Mouse (Mus musculus) C2C12 (cell line): ENCODE data around the gene Wfdc12. TPM values are rescaled to one million over a fixed set of nuclear protein-coding genes. Genes with fewer than 3 reads are reported as not detected.

Source experiments
- H3K27me3 ChIP-seq: one replicate; pipeline ENCODE4 v1.6.1; 2011; ENCODE audit not compliant: control insufficient read depth, insufficient read depth, insufficient read length
- H3K36me3 ChIP-seq: one replicate; pipeline ENCODE4 v1.6.1; 2011; ENCODE audit not compliant: control insufficient read depth, insufficient read depth
- H3K4me3 ChIP-seq: one replicate; pipeline ENCODE4 v1.5.1; 2011; ENCODE audit warnings: mild to moderate bottlenecking, control low read depth; ENCODE audit not compliant: poor library complexity, insufficient read depth, severe bottlenecking
- H3K79me2 ChIP-seq: one replicate; pipeline ENCODE4 v1.6.1; 2011; ENCODE audit not compliant: control insufficient read depth, insufficient read depth
- H3K79me3 ChIP-seq: one replicate; pipeline ENCODE4 v1.6.1; 2011; ENCODE audit warnings: low read depth, control low read depth
- H3ac ChIP-seq: one replicate; pipeline ENCODE3; 2011; ENCODE audit warnings: low read depth; ENCODE audit not compliant: control insufficient read depth, insufficient read length
- CEBPB ChIP-seq: IDR thresholded peaks from one replicate; pipeline ENCODE4 v1.6.1; 2011; ENCODE audit warnings: low read depth, mild to moderate bottlenecking, control low read depth, moderate library complexity
- CTCF ChIP-seq: IDR thresholded peaks from one replicate; pipeline ENCODE4 v1.5.1; 2011; ENCODE audit not compliant: control insufficient read depth, insufficient read depth, insufficient read length
- FOSL1 ChIP-seq: IDR thresholded peaks from one replicate; pipeline ENCODE4 v1.8.0; 2011; ENCODE audit warnings: mild to moderate bottlenecking, low read length; ENCODE audit not compliant: poor library complexity, insufficient read depth, severe bottlenecking
- MAX ChIP-seq: IDR thresholded peaks from one replicate; pipeline ENCODE4 v1.6.1; 2011; ENCODE audit warnings: mild to moderate bottlenecking, control low read depth
- MYOD1 ChIP-seq: IDR thresholded peaks from one replicate; pipeline ENCODE4 v1.6.1; 2011; ENCODE audit warnings: low read depth; ENCODE audit not compliant: control insufficient read depth, insufficient read length
- MYOG ChIP-seq: IDR thresholded peaks from one replicate; pipeline ENCODE4 v1.6.1; 2011; ENCODE audit not compliant: control insufficient read depth, insufficient read length; ENCODE audit errors: extremely low read depth
- USF1 ChIP-seq: IDR thresholded peaks from one replicate; pipeline ENCODE4 v1.6.1; 2011; ENCODE audit warnings: low read depth, mild to moderate bottlenecking, control low read depth, moderate library complexity
- polyA plus RNA-seq: library from polyadenylated mRNA; unstranded; fragments of >200 nt; fragmentation: generic; extraction: Trizol; gene quantifications from one replicate; pipeline ENCODE4 v1.2.1, GENCODE M21; 2012; ENCODE audit warnings: missing spikeins

The Wfdc12 gene
- polyA plus RNA-seq, 1 experiment: not detected

GRCm38 (mm10) chr2:164150086-164150760 lies 40.2 kb downstream of the Wfdc12 start:
- no peak overlapping the region for H3K4me3 ChIP-seq
- H3ac ChIP-seq: no peak overlapping the region
- no peaks in the 10 kb centered on the region for H3K79me3 ChIP-seq
- peaks cover 38% of the 10 kb centered on the region for H3K36me3 ChIP-seq
- H3K79me2 ChIP-seq: no peaks in the 10 kb centered on the region
- H3K27me3 ChIP-seq: no peaks in the 10 kb centered on the region
- TF ChIP-seq FOSL1 (no peak), MAX (no peak), CEBPB (no peak), CTCF (no peak), MYOD1 (no peak), USF1 (no peak), MYOG (no peak)

GRCm38 (mm10) chr2:164146556-164146955 lies 43.9 kb downstream of the Wfdc12 start:
- no peaks in the 10 kb centered on the region for H3K79me3 ChIP-seq
- no peak for TF ChIP-seq MAX
- TF ChIP-seq MYOD1: no peak
- TF ChIP-seq CEBPB: no peak
- TF ChIP-seq MYOG: no peak
- TF ChIP-seq FOSL1: no peak
- no peak for TF ChIP-seq CTCF
- no peak for TF ChIP-seq USF1

GRCm38 (mm10) chr2:164144541-164144940 lies 45.9 kb downstream of the Wfdc12 start:
- Histone ChIP-seq H3K27me3 (no peaks in the 10 kb centered on the region), H3K36me3 (peaks cover 7% of the 10 kb centered on the region)
- TF ChIP-seq USF1 (no peak), MYOG (no peak), CTCF (no peak), CEBPB (no peak), MAX (no peak), FOSL1 (no peak), MYOD1 (no peak)

More at GRCm38 (mm10) chr2:164146556-164146955, 43.9 kb downstream of the Wfdc12 start:
- Histone ChIP-seq H3K27me3 (no peaks in the 10 kb centered on the region), H3K79me2 (no peaks in the 10 kb centered on the region), H3K4me3 (no peak overlapping the region), H3ac (no peak overlapping the region), H3K36me3 (peaks cover 10% of the 10 kb centered on the region)

GRCm38 (mm10) chr2:164144025-164144424 lies 46.4 kb downstream of the Wfdc12 start:
- TF ChIP-seq MYOD1 (no peak), USF1 (no peak), CTCF (no peak), MYOG (no peak), FOSL1 (no peak), CEBPB (no peak)

More at GRCm38 (mm10) chr2:164144541-164144940, 45.9 kb downstream of the Wfdc12 start:
- no peak overlapping the region for H3ac ChIP-seq
- H3K4me3 ChIP-seq: no peak overlapping the region
- no peaks in the 10 kb centered on the region for H3K79me3 ChIP-seq
- no peaks in the 10 kb centered on the region for H3K79me2 ChIP-seq

GRCm38 (mm10) chr2:164142021-164142420 lies 48.4 kb downstream of the Wfdc12 start:
- no peaks in the 10 kb centered on the region for H3K79me3 ChIP-seq
- no peak overlapping the region for H3K4me3 ChIP-seq
- H3K36me3 ChIP-seq: peaks cover 5% of the 10 kb centered on the region
- no peaks in the 10 kb centered on the region for H3K27me3 ChIP-seq
- H3K79me2 ChIP-seq: no peaks in the 10 kb centered on the region
- no peak for TF ChIP-seq MYOD1
- no peak for TF ChIP-seq CTCF
- no peak for TF ChIP-seq USF1
- TF ChIP-seq CEBPB: no peak
- TF ChIP-seq FOSL1: no peak
- TF ChIP-seq MYOG: no peak
- no peak for TF ChIP-seq MAX
- H3ac ChIP-seq: no peak overlapping the region

More at GRCm38 (mm10) chr2:164144025-164144424, 46.4 kb downstream of the Wfdc12 start:
- H3K79me2 ChIP-seq: no peaks in the 10 kb centered on the region
- H3K27me3 ChIP-seq: no peaks in the 10 kb centered on the region
- no peak overlapping the region for H3K4me3 ChIP-seq
- no peak overlapping the region for H3ac ChIP-seq
- no peaks in the 10 kb centered on the region for H3K79me3 ChIP-seq
- H3K36me3 ChIP-seq: peaks cover 7% of the 10 kb centered on the region

Other genes with a start within 250 kb of the Wfdc12 start
- gene Ywhab, start 195.6 kb downstream of the Wfdc12 start, polyA plus RNA-seq: 114 TPM
- gene Pabpc1l, start 165.2 kb downstream of the Wfdc12 start, polyA plus RNA-seq: 0.60 TPM
- gene Stk4, start 120.3 kb downstream of the Wfdc12 start, polyA plus RNA-seq: 9.5 TPM
- 19.3 TPM for gene Tomm34, start 119.4 kb downstream of the Wfdc12 start, polyA plus RNA-seq
- gene Kcns1, start 19.5 kb downstream of the Wfdc12 start, polyA plus RNA-seq: not detected
- gene Wfdc5, start 7.9 kb downstream of the Wfdc12 start, polyA plus RNA-seq: not detected
- 0.76 TPM for gene Wfdc15a, start 9.5 kb upstream of the Wfdc12 start, polyA plus RNA-seq
- not detected for gene Wfdc15b, start 31.1 kb upstream of the Wfdc12 start, polyA plus RNA-seq
- not detected for gene Svs2, start 47.9 kb upstream of the Wfdc12 start, polyA plus RNA-seq
- not detected for gene Svs3b, start 66.0 kb upstream of the Wfdc12 start, polyA plus RNA-seq
- not detected for gene Svs4, start 87.9 kb upstream of the Wfdc12 start, polyA plus RNA-seq
- gene Svs3a, start 98.7 kb upstream of the Wfdc12 start, polyA plus RNA-seq: not detected
- not detected for gene Svs6, start 126.1 kb upstream of the Wfdc12 start, polyA plus RNA-seq
- not detected for gene Svs5, start 142.1 kb upstream of the Wfdc12 start, polyA plus RNA-seq
- 11.4 TPM for gene Slpi, start 198.5 kb upstream of the Wfdc12 start, polyA plus RNA-seq
- gene Rbpjl, start 212.5 kb upstream of the Wfdc12 start, polyA plus RNA-seq: 0.01 TPM
- gene Matn4, start 214.6 kb upstream of the Wfdc12 start, polyA plus RNA-seq: 0.01 TPM